Mouse (Mus musculus) E14TG2a.4 (cell line): ENCODE measurements around the gene Gng12.

ENCODE experiments used
- CTCF ChIP-seq: conservative IDR thresholded peaks from 2 replicates; pipeline ENCODE4 v1.5.1; 2014; ENCODE audit warnings: low read length
- NANOG ChIP-seq: IDR thresholded peaks from 2 replicates; pipeline ENCODE4 v1.6.1; 2014; ENCODE audit warnings: borderline replicate concordance, low read length, mixed read lengths
- POU5F1 ChIP-seq: IDR thresholded peaks from 2 replicates; pipeline ENCODE4 v1.6.1; 2014; ENCODE audit warnings: low read length, borderline replicate concordance

DNA sequence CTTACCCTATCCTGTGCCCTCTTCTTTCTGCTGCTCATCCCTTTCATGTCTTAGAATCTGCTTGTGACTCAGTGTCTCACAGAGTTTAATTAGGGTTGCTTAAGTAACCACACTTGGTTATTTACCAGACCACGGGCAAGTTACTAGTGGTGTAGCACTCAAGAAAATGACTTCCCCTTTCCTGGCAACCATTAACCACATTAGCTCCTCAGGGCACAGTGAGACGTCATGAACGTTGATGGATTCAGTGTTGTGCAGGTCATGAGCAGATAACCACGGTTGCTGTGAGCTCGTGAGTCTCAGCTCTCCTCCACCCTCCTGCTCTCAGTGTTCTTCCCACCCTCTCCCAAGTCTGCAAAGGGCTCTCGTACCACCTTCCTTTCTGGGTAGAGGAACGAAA, 33.5 kb downstream of the Gng12 start:
- TF ChIP-seq CTCF (no peak), POU5F1 (no peak), NANOG (no peak)
